Mouse (Mus musculus) Muller cell, postnatal 12 days (primary cell): ENCODE results near the gene Unc13b.

Source experiments
- DNase-seq: peaks from one replicate; pipeline ENCODE4 v3.0.0-alpha.2; 2015; ENCODE audit errors: inconsistent ontology term

Unc13b gene

GRCm38 (mm10) chr4:43217997-43218396 lies 159.2 kb downstream of the Unc13b start:
- no peak for DNase-seq

- DNase-seq, result no peak
Measured at GRCm38 (mm10) chr4:43231821-43232220, 173.1 kb downstream of the Unc13b start.

- DNase-seq, result no peak
Measured at GRCm38 (mm10) chr4:43232985-43233384, 174.2 kb downstream of the Unc13b start.

GRCm38 (mm10) chr4:43233489-43233888 lies 174.7 kb downstream of the Unc13b start:
- no peak for DNase-seq

GRCm38 (mm10) chr4:43236898-43237297 lies 178.1 kb downstream of the Unc13b start:
- no peak for DNase-seq

GRCm38 (mm10) chr4:43240716-43241115 lies 182.0 kb downstream of the Unc13b start:
- DNase-seq, result peak; percentile 41

- DNase-seq, result no peak
Measured at GRCm38 (mm10) chr4:43244022-43244421, 185.3 kb downstream of the Unc13b start.

GRCm38 (mm10) chr4:43245776-43246175 lies 187.0 kb downstream of the Unc13b start:
- no peak for DNase-seq

- DNase-seq, result no peak
Measured at GRCm38 (mm10) chr4:43248026-43248425, 189.3 kb downstream of the Unc13b start.

- DNase-seq, result no peak
Measured at GRCm38 (mm10) chr4:43248909-43249308, 190.2 kb downstream of the Unc13b start.

- no peak for DNase-seq
Measured at GRCm38 (mm10) chr4:43251269-43251668, 192.5 kb downstream of the Unc13b start.

- DNase-seq, result no peak
Measured at GRCm38 (mm10) chr4:43257040-43257439, 198.3 kb downstream of the Unc13b start.

GRCm38 (mm10) chr4:43258556-43258955 lies 199.8 kb downstream of the Unc13b start:
- DNase-seq, result no peak

GRCm38 (mm10) chr4:43259435-43259834 lies 200.7 kb downstream of the Unc13b start:
- DNase-seq, result no peak

- DNase-seq, result no peak
Measured at GRCm38 (mm10) chr4:43260096-43260495, 201.3 kb downstream of the Unc13b start.

GRCm38 (mm10) chr4:43262821-43263220 lies 204.1 kb downstream of the Unc13b start:
- DNase-seq, result no peak

- DNase-seq, result no peak
Measured at GRCm38 (mm10) chr4:43266146-43266545, 207.4 kb downstream of the Unc13b start.

GRCm38 (mm10) chr4:43266623-43267322 lies 208.0 kb downstream of the Unc13b start, which contains the start of gene Atp8b5:
Gene Atp8b5 (plus strand): TSS chr4:43267159.
- peak; percentile 83 for DNase-seq

- DNase-seq, result no peak
Measured at GRCm38 (mm10) chr4:43267323-43267658, 208.5 kb downstream of the Unc13b start.

GRCm38 (mm10) chr4:43285476-43285875 lies 226.7 kb downstream of the Unc13b start:
- no peak for DNase-seq

GRCm38 (mm10) chr4:43287305-43287704 lies 228.6 kb downstream of the Unc13b start:
- no peak for DNase-seq

GRCm38 (mm10) chr4:43294001-43294400 lies 235.2 kb downstream of the Unc13b start:
- DNase-seq, result no peak

GRCm38 (mm10) chr4:43309696-43310338 lies 251.1 kb downstream of the Unc13b start:
- peak; percentile 83 for DNase-seq
